Mouse (Mus musculus): ENCODE data around the gene Greb1. TPM values are rescaled to one million over a fixed set of nuclear protein-coding genes. Genes with fewer than 3 reads are reported as not detected.

Greb1 gene
- 0.01 TPM in 1 of 2 replicates, not detected in the other for polyA plus RNA-seq (2012)

- TF ChIP-seq GATA1 (IDR thresholded peaks at IDR 0.05; ENCODE audit: low read length) (no peak), TAL1 (IDR thresholded peaks at IDR 0.05; ENCODE audit: low read length) (no peak)
- H3K4me3 ChIP-seq (replicated peaks) = peak within 1 kb of the TSS; percentile 49
- peaks cover 40% of the 10 kb centered on the region for H3K27me3 ChIP-seq (ENCODE audit: control insufficient read depth)
- H3K36me3 ChIP-seq (ENCODE audit: control insufficient read depth) = no peaks in the 10 kb centered on the region
- H3K4me1 ChIP-seq (ENCODE audit: control insufficient read depth) = no peaks in the 10 kb centered on the region
- H3K9me3 ChIP-seq (ENCODE audit: control insufficient read depth, low read length) = no peaks in the 10 kb centered on the region
Measured at GRCm38 (mm10) chr12:16800259-16800958, at the start of gene Greb1. TSS of gene Greb1 (minus strand) at chr12:16800886.

DNA sequence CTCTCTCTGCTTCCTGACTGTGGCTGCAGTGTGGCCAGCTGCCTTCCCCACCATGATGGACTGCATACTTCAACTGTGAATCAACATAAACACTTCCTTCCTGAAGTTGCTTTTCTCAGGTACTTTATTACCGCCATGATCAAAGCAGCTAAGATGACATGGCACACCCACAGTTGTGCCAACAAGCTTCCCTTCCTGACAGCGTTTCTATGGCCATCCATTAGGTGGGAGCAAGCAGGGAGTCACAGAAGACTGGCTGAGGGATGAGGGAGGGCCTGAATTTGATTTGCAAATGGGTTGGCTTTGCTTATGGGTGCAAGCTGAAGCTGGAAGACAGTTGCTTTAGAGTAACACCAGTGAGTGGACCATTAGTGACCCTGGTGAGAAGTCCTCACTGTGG is 49.1 kb upstream of the Greb1 start:
- no peak overlapping the region for H3K4me3 ChIP-seq (replicated peaks)
- no peaks in the 10 kb centered on the region for H3K36me3 ChIP-seq (ENCODE audit: control insufficient read depth)
- H3K27me3 ChIP-seq (ENCODE audit: control insufficient read depth) = no peaks in the 10 kb centered on the region
- H3K9me3 ChIP-seq (ENCODE audit: control insufficient read depth, low read length) = no peaks in the 10 kb centered on the region
- no peaks in the 10 kb centered on the region for H3K4me1 ChIP-seq (ENCODE audit: control insufficient read depth)
- TF ChIP-seq GATA1 (IDR thresholded peaks at IDR 0.05; ENCODE audit: low read length) (no peak), TAL1 (IDR thresholded peaks at IDR 0.05; ENCODE audit: low read length) (no peak)

GRCm38 (mm10) chr12:16848501-16848900 is 47.8 kb upstream of the Greb1 start:
- no peak overlapping the region for H3K4me3 ChIP-seq (replicated peaks)
- H3K27me3 ChIP-seq (ENCODE audit: control insufficient read depth) = no peaks in the 10 kb centered on the region
- TF ChIP-seq TAL1 (IDR thresholded peaks at IDR 0.05; ENCODE audit: low read length) (no peak), GATA1 (IDR thresholded peaks at IDR 0.05; ENCODE audit: low read length) (no peak)
- H3K4me1 ChIP-seq (ENCODE audit: control insufficient read depth) = no peaks in the 10 kb centered on the region
- H3K9me3 ChIP-seq (ENCODE audit: control insufficient read depth, low read length) = no peaks in the 10 kb centered on the region
- no peaks in the 10 kb centered on the region for H3K36me3 ChIP-seq (ENCODE audit: control insufficient read depth)

DNA sequence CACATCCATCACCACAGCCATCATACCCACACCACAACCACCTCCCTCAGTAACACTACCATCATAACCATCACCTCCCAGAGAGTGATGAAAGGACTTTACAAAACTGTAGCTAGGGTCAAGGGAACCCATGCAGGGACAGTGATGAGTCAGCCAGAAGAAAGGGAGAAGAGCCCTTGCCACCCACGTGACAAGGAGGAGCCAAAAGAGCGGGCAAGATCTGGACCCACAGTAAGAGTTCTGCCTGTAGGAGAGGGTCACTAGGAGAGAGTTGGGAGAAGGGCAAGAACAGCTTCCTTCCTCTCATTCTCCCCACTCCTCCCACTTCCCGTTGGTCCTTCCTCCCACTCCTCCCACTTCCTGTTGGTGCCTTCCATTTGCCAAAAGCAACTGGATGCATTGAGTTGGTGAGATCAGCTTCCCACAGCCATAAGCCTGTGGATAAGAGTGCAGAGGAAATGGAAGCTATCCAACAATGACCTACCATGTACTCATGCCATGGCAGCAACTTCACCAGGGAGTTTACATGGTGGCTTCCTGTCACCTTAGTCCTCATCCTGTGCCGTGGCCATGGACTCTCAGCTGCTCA is 46.6 kb upstream of the Greb1 start:
- Histone ChIP-seq H3K36me3 (ENCODE audit: control insufficient read depth) (no peaks in the 10 kb centered on the region), H3K9me3 (ENCODE audit: control insufficient read depth, low read length) (no peaks in the 10 kb centered on the region), H3K4me3 (replicated peaks) (no peak overlapping the region), H3K4me1 (ENCODE audit: control insufficient read depth) (no peaks in the 10 kb centered on the region), H3K27me3 (ENCODE audit: control insufficient read depth) (no peaks in the 10 kb centered on the region)
- TF ChIP-seq GATA1 (IDR thresholded peaks at IDR 0.05; ENCODE audit: low read length) (no peak), TAL1 (IDR thresholded peaks at IDR 0.05; ENCODE audit: low read length) (no peak)

GRCm38 (mm10) chr12:16844623-16845592 is 44.2 kb upstream of the Greb1 start:
- H3K9me3 ChIP-seq (ENCODE audit: control insufficient read depth, low read length) = no peaks in the 10 kb centered on the region
- no peak overlapping the region for H3K4me3 ChIP-seq (replicated peaks)
- no peaks in the 10 kb centered on the region for H3K27me3 ChIP-seq (ENCODE audit: control insufficient read depth)
- no peak for TF ChIP-seq GATA1 (IDR thresholded peaks at IDR 0.05; ENCODE audit: low read length)
- TF ChIP-seq TAL1 (IDR thresholded peaks at IDR 0.05; ENCODE audit: low read length) = no peak
- H3K4me1 ChIP-seq (ENCODE audit: control insufficient read depth) = no peaks in the 10 kb centered on the region
- no peaks in the 10 kb centered on the region for H3K36me3 ChIP-seq (ENCODE audit: control insufficient read depth)

DNA sequence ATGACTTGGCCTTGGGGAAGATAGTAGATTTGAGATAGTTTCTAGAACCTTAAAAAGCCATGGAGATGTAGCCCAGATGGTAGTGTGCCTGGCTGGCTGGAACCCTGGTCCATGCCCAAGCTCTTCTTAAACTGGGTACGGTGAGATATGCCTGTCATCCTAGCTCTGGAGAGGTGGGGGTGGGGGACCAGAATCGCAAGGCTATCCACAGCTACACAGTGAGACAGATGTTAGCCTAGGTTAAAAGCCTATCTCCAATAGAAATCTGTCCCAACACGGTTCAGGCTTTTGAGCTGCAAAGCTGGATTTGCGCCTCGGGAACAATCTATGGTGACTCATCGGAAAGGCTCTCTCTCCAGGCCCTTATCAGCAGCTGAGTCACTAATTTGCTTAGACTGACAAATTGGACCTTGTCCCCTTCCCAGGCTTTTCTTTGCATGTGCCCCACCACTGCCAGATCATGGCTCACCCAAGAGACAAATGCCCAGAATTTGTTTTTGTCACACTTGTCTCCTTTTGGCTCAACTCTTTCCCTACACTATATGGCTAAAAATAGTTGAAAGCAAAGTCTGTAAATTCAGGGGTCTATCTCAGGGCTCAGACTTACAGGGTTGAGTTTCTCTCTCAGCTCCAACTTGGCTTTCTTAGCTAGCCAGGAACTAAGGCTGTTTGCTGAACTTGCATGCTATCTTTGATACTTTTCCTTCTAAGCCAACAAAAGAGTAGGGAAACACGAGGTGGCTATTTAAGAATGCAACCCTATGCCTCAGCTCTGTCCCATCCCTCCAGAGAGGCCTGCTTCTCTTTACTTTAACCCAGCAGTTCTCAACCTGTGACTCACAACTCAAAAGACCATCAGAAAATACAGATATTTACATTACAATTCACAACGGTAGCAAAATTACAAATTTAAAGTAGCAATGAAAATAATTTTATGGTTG is 40.4 kb upstream of the Greb1 start:
- H3K9me3 ChIP-seq (ENCODE audit: control insufficient read depth, low read length) = no peaks in the 10 kb centered on the region
- no peaks in the 10 kb centered on the region for H3K4me1 ChIP-seq (ENCODE audit: control insufficient read depth)
- TF ChIP-seq TAL1 (IDR thresholded peaks at IDR 0.05; ENCODE audit: low read length) (no peak), GATA1 (IDR thresholded peaks at IDR 0.05; ENCODE audit: low read length) (no peak)
- H3K4me3 ChIP-seq (replicated peaks) = no peak overlapping the region
- no peaks in the 10 kb centered on the region for H3K27me3 ChIP-seq (ENCODE audit: control insufficient read depth)
- no peaks in the 10 kb centered on the region for H3K36me3 ChIP-seq (ENCODE audit: control insufficient read depth)

- Histone ChIP-seq H3K9me3 (ENCODE audit: control insufficient read depth, low read length) (no peaks in the 10 kb centered on the region), H3K27me3 (ENCODE audit: control insufficient read depth) (no peaks in the 10 kb centered on the region), H3K36me3 (ENCODE audit: control insufficient read depth) (no peaks in the 10 kb centered on the region), H3K4me1 (ENCODE audit: control insufficient read depth) (no peaks in the 10 kb centered on the region), H3K4me3 (replicated peaks) (no peak overlapping the region)
- TF ChIP-seq TAL1 (IDR thresholded peaks at IDR 0.05; ENCODE audit: low read length) = no peak
Measured at GRCm38 (mm10) chr12:16837766-16838165, 37.1 kb upstream of the Greb1 start.

GRCm38 (mm10) chr12:16836188-16836587 is 35.5 kb upstream of the Greb1 start:
- H3K4me3 ChIP-seq (replicated peaks) = no peak overlapping the region
- H3K4me1 ChIP-seq (ENCODE audit: control insufficient read depth) = no peaks in the 10 kb centered on the region
- H3K27me3 ChIP-seq (ENCODE audit: control insufficient read depth) = no peaks in the 10 kb centered on the region
- H3K9me3 ChIP-seq (ENCODE audit: control insufficient read depth, low read length) = no peaks in the 10 kb centered on the region
- no peak for TF ChIP-seq TAL1 (IDR thresholded peaks at IDR 0.05; ENCODE audit: low read length)
- no peaks in the 10 kb centered on the region for H3K36me3 ChIP-seq (ENCODE audit: control insufficient read depth)
